Mouse (Mus musculus): ENCODE data around the gene Rab5b. TPM values are rescaled to one million over a fixed set of nuclear protein-coding genes. Genes with fewer than 3 reads are reported as not detected.

Gene Rab5b
- 24.5 and 31.4 TPM in 2 replicates for polyA plus RNA-seq (2015; fragmentation: Nextera tagmentation; extraction: Ambion mirVana)

- Histone ChIP-seq H3K9me3 (replicated peaks) (no peaks in the 10 kb centered on the region), H3K4me1 (replicated peaks) (peaks cover 64% of the 10 kb centered on the region), H3K27me3 (no peaks in the 10 kb centered on the region), H3K4me2 (peak within 1 kb of the TSS; percentile 78), H3K9ac (peak within 1 kb of the TSS; percentile 97), H3K27ac (peak within 1 kb of the TSS; percentile 96), H3K36me3 (peaks cover 38% of the 10 kb centered on the region), H3K4me3 (replicated peaks) (peak within 1 kb of the TSS; percentile 90)
- 1% methylated on average over 38 of the region's 40 CpGs for WGBS (ENCODE audit: insufficient replicate concordance)
- peak; percentile 98 for ATAC-seq (ENCODE audit: low read depth)
- peak; percentile 99 for DNase-seq
Measured at GRCm38 (mm10) chr10:128695992-128696807, at the start of gene Rab5b. Rab5b (minus strand) TSS chr10:128696264.

GRCm38 (mm10) chr10:128744680-128745601 is 48.9 kb upstream of the Rab5b start, which contains the start of gene Dgka:
Dgka (minus strand) TSS chr10:128744855.
- H3K27me3 ChIP-seq: peaks cover 48% of the 10 kb centered on the region
- DNase-seq (no peak), ATAC-seq (ENCODE audit: low read depth) (no peak)
- WGBS (ENCODE audit: insufficient replicate concordance): 19% methylated on average over 18 of the region's 18 CpGs
- no peaks in the 10 kb centered on the region for H3K36me3 ChIP-seq
- H3K4me2 ChIP-seq: peak within 1 kb of the TSS; percentile 72
- H3K4me3 ChIP-seq (replicated peaks): peak within 1 kb of the TSS; percentile 59
- peaks cover 57% of the 10 kb centered on the region for H3K4me1 ChIP-seq (replicated peaks)
- no peaks in the 10 kb centered on the region for H3K9me3 ChIP-seq (replicated peaks)
- peak within 1 kb of the TSS; percentile 56 for H3K9ac ChIP-seq
- H3K27ac ChIP-seq: 0 out of 2 replicates have a peak within 1 kb of the TSS, but pooled peaks have one; percentile 10

GRCm38 (mm10) chr10:128744211-128744610 is 48.1 kb upstream of the Rab5b start:
- DNase-seq (no peak), ATAC-seq (ENCODE audit: low read depth) (no peak)
- peak overlapping the region; percentile 56 for H3K9ac ChIP-seq
- H3K27me3 ChIP-seq: peaks cover 48% of the 10 kb centered on the region
- H3K4me2 ChIP-seq: peak overlapping the region; percentile 72
- H3K27ac ChIP-seq: no peak overlapping the region
- no peaks in the 10 kb centered on the region for H3K36me3 ChIP-seq
- 18% methylated on average over 8 of the region's 8 CpGs for WGBS (ENCODE audit: insufficient replicate concordance)
- peaks cover 50% of the 10 kb centered on the region for H3K4me1 ChIP-seq (replicated peaks)
- H3K4me3 ChIP-seq (replicated peaks): peak overlapping the region; percentile 59
- H3K9me3 ChIP-seq (replicated peaks): no peaks in the 10 kb centered on the region

GRCm38 (mm10) chr10:128743791-128744191 is 47.7 kb upstream of the Rab5b start:
- Histone ChIP-seq H3K9me3 (replicated peaks) (no peaks in the 10 kb centered on the region), H3K4me2 (peak overlapping the region; percentile 72), H3K27ac (no peak overlapping the region), H3K9ac (peak overlapping the region; percentile 56), H3K4me1 (replicated peaks) (peaks cover 46% of the 10 kb centered on the region), H3K27me3 (peaks cover 48% of the 10 kb centered on the region), H3K36me3 (no peaks in the 10 kb centered on the region), H3K4me3 (replicated peaks) (peak overlapping the region; percentile 59)
- ATAC-seq (ENCODE audit: low read depth) (no peak), DNase-seq (no peak)
- under 1% methylated on average over 37 of the region's 37 CpGs for WGBS (ENCODE audit: insufficient replicate concordance)

- DNase-seq (no peak), ATAC-seq (ENCODE audit: low read depth) (no peak)
- Histone ChIP-seq H3K9me3 (replicated peaks) (no peaks in the 10 kb centered on the region), H3K4me1 (replicated peaks) (peaks cover 44% of the 10 kb centered on the region), H3K27ac (no peak overlapping the region), H3K27me3 (peaks cover 48% of the 10 kb centered on the region), H3K4me2 (peak overlapping the region; percentile 72), H3K9ac (peak overlapping the region; percentile 56), H3K36me3 (no peaks in the 10 kb centered on the region), H3K4me3 (replicated peaks) (peak overlapping the region; percentile 59)
- 1% methylated on average over 7 of the region's 7 CpGs for WGBS (ENCODE audit: insufficient replicate concordance)
Measured at GRCm38 (mm10) chr10:128743235-128743634, 47.2 kb upstream of the Rab5b start.

GRCm38 (mm10) chr10:128742616-128743015 is 46.6 kb upstream of the Rab5b start:
- H3K36me3 ChIP-seq: no peaks in the 10 kb centered on the region
- no peak overlapping the region for H3K27ac ChIP-seq
- peaks cover 46% of the 10 kb centered on the region for H3K4me1 ChIP-seq (replicated peaks)
- H3K9ac ChIP-seq: no peak overlapping the region
- H3K4me3 ChIP-seq (replicated peaks): peak overlapping the region; percentile 59
- DNase-seq (no peak), ATAC-seq (ENCODE audit: low read depth) (no peak)
- no peaks in the 10 kb centered on the region for H3K9me3 ChIP-seq (replicated peaks)
- peaks cover 48% of the 10 kb centered on the region for H3K27me3 ChIP-seq
- H3K4me2 ChIP-seq: peak overlapping the region; percentile 72
- 41% methylated on average over 4 of the region's 4 CpGs for WGBS (ENCODE audit: insufficient replicate concordance)

GRCm38 (mm10) chr10:128740296-128740695 is 44.2 kb upstream of the Rab5b start:
- DNase-seq (no peak), ATAC-seq (ENCODE audit: low read depth) (peak; percentile 52)
- 9% methylated on average over 2 of the region's 2 CpGs for WGBS (ENCODE audit: insufficient replicate concordance)
- H3K9ac ChIP-seq: no peak overlapping the region
- no peak overlapping the region for H3K4me2 ChIP-seq
- H3K4me3 ChIP-seq (replicated peaks): no peak overlapping the region
- no peaks in the 10 kb centered on the region for H3K9me3 ChIP-seq (replicated peaks)
- H3K36me3 ChIP-seq: no peaks in the 10 kb centered on the region
- peaks cover 37% of the 10 kb centered on the region for H3K27me3 ChIP-seq
- no peak overlapping the region for H3K27ac ChIP-seq
- H3K4me1 ChIP-seq (replicated peaks): peaks cover 38% of the 10 kb centered on the region

GRCm38 (mm10) chr10:128737435-128737834 is 41.4 kb upstream of the Rab5b start:
- DNase-seq (peak; percentile 24), ATAC-seq (ENCODE audit: low read depth) (peak; percentile 73)
- peaks cover 5% of the 10 kb centered on the region; the same call in 1 of the 2 replicates for H3K36me3 ChIP-seq
- peak overlapping the region; percentile 29; the same call in 1 of the 2 replicates for H3K4me3 ChIP-seq (replicated peaks)
- peaks cover 8% of the 10 kb centered on the region for H3K27me3 ChIP-seq
- H3K9me3 ChIP-seq (replicated peaks): no peaks in the 10 kb centered on the region
- 17% methylated on average over 15 of the region's 15 CpGs for WGBS (ENCODE audit: insufficient replicate concordance)
- H3K4me2 ChIP-seq: peak overlapping the region; percentile 60
- H3K9ac ChIP-seq: peak overlapping the region; percentile 45
- H3K27ac ChIP-seq: no peak overlapping the region
- peaks cover 15% of the 10 kb centered on the region for H3K4me1 ChIP-seq (replicated peaks)

- ATAC-seq (ENCODE audit: low read depth) (no peak), DNase-seq (no peak)
Measured at GRCm38 (mm10) chr10:128731992-128732391, 35.9 kb upstream of the Rab5b start.

GRCm38 (mm10) chr10:128731002-128731433 is 35.0 kb upstream of the Rab5b start:
- 20% methylated on average over 10 of the region's 10 CpGs for WGBS (ENCODE audit: insufficient replicate concordance)
- peak overlapping the region; percentile 23; the same call in 1 of the 2 replicates for H3K9ac ChIP-seq
- H3K9me3 ChIP-seq (replicated peaks): no peaks in the 10 kb centered on the region
- no peak overlapping the region for H3K4me3 ChIP-seq (replicated peaks)
- H3K27ac ChIP-seq: no peak overlapping the region
- 0 out of 2 replicates have a peak overlapping the region, but pooled peaks have one; percentile 15 for H3K4me2 ChIP-seq
- H3K36me3 ChIP-seq: peaks cover 5% of the 10 kb centered on the region; the same call in 1 of the 2 replicates
- ATAC-seq (ENCODE audit: low read depth) (no peak), DNase-seq (peak; percentile 44)
- 0 out of 2 replicates have a peak, but pooled peaks cover 3% of the 10 kb centered on the region for H3K4me1 ChIP-seq (replicated peaks)
- no peaks in the 10 kb centered on the region for H3K27me3 ChIP-seq

More at GRCm38 (mm10) chr10:128731992-128732391, 35.9 kb upstream of the Rab5b start:
- no peak overlapping the region for H3K9ac ChIP-seq
- H3K27me3 ChIP-seq: no peaks in the 10 kb centered on the region
- H3K36me3 ChIP-seq: peaks cover 5% of the 10 kb centered on the region; the same call in 1 of the 2 replicates
- no peak overlapping the region for H3K27ac ChIP-seq
- H3K9me3 ChIP-seq (replicated peaks): no peaks in the 10 kb centered on the region
- no peak overlapping the region for H3K4me2 ChIP-seq
- H3K4me3 ChIP-seq (replicated peaks): no peak overlapping the region
- H3K4me1 ChIP-seq (replicated peaks): 0 out of 2 replicates have a peak, but pooled peaks cover 3% of the 10 kb centered on the region

- Histone ChIP-seq H3K36me3 (peaks cover 3% of the 10 kb centered on the region; the same call in 1 of the 2 replicates), H3K4me2 (no peak overlapping the region), H3K4me3 (replicated peaks) (no peak overlapping the region), H3K9ac (no peak overlapping the region), H3K27me3 (no peaks in the 10 kb centered on the region), H3K9me3 (replicated peaks) (no peaks in the 10 kb centered on the region), H3K27ac (no peak overlapping the region), H3K4me1 (replicated peaks) (peaks cover 9% of the 10 kb centered on the region; the same call in 1 of the 2 replicates)
- DNase-seq: no peak
- 63% methylated on average over 5 of the region's 5 CpGs for WGBS (ENCODE audit: insufficient replicate concordance)
- no peak for ATAC-seq (ENCODE audit: low read depth)
Measured at GRCm38 (mm10) chr10:128728059-128728458, 32.0 kb upstream of the Rab5b start.
